Mouse (Mus musculus): Measurements from ENCODE around the gene Tmc6. TPM values are rescaled to one million over a fixed set of nuclear protein-coding genes. Genes with fewer than 3 reads are reported as not detected.
A peak's percentile ranks its signal among the peaks of the same experiment; 100 is the strongest.

The Tmc6 gene
- 6.0 TPM in 2 replicates for polyA plus RNA-seq (2015; fragmentation: Nextera tagmentation; extraction: Ambion mirVana)

- peak within 1 kb of the TSS; percentile 52 for H3K27ac ChIP-seq (replicated peaks)
- peak within 1 kb of the TSS; percentile 54 for H3K4me2 ChIP-seq
- H3K9me3 ChIP-seq = no peaks in the 10 kb centered on the region
- WGBS = 45% methylated on average over 24 of the region's 24 CpGs
- ATAC-seq (ENCODE audit: low FRiP score, low read depth) = no peak
- H3K36me3 ChIP-seq = no peaks in the 10 kb centered on the region
- H3K27me3 ChIP-seq = peaks cover 30% of the 10 kb centered on the region
- H3K4me1 ChIP-seq (replicated peaks) = peaks cover 46% of the 10 kb centered on the region
- peak within 1 kb of the TSS; percentile 24 for H3K4me3 ChIP-seq
- H3K9ac ChIP-seq = peak within 1 kb of the TSS; percentile 14; the same call in 1 of the 2 replicates
These were observed at the start of gene Tmc6, which contains the start of gene Tmc8 for GRCm38 (mm10) chr11:117781993-117782704. Tmc6 (minus strand) TSS chr11:117782198. Tmc8 (plus strand) TSS chr11:117782076.

- no peak overlapping the region for H3K4me2 ChIP-seq
- no peaks in the 10 kb centered on the region for H3K27me3 ChIP-seq
- H3K4me1 ChIP-seq (replicated peaks) = peaks cover 31% of the 10 kb centered on the region
- no peak overlapping the region for H3K9ac ChIP-seq
- H3K4me3 ChIP-seq = no peak overlapping the region
- no peak overlapping the region for H3K27ac ChIP-seq (replicated peaks)
- no peaks in the 10 kb centered on the region for H3K9me3 ChIP-seq
- no peak for ATAC-seq (ENCODE audit: low FRiP score, low read depth)
- H3K36me3 ChIP-seq = no peaks in the 10 kb centered on the region
- 71% methylated on average over 9 of the region's 9 CpGs for WGBS
These were observed 48.4 kb upstream of the Tmc6 start for GRCm38 (mm10) chr11:117830401-117830800.

GRCm38 (mm10) chr11:117829671-117830215 is 47.7 kb upstream of the Tmc6 start:
- H3K4me2 ChIP-seq = no peak overlapping the region
- ATAC-seq (ENCODE audit: low FRiP score, low read depth) = no peak
- peaks cover 38% of the 10 kb centered on the region for H3K4me1 ChIP-seq (replicated peaks)
- H3K4me3 ChIP-seq = no peak overlapping the region
- 75% methylated on average over 2 of the region's 2 CpGs for WGBS
- H3K9me3 ChIP-seq = no peaks in the 10 kb centered on the region
- no peak overlapping the region for H3K9ac ChIP-seq
- peak overlapping the region; percentile 54 for H3K27ac ChIP-seq (replicated peaks)
- no peaks in the 10 kb centered on the region for H3K36me3 ChIP-seq
- H3K27me3 ChIP-seq = no peaks in the 10 kb centered on the region

GRCm38 (mm10) chr11:117828888-117829604 is 47.0 kb upstream of the Tmc6 start:
- ATAC-seq (ENCODE audit: low FRiP score, low read depth) = no peak
- Histone ChIP-seq H3K9ac (no peak overlapping the region), H3K36me3 (no peaks in the 10 kb centered on the region), H3K27ac (replicated peaks) (peak overlapping the region; percentile 54), H3K4me3 (no peak overlapping the region), H3K27me3 (no peaks in the 10 kb centered on the region), H3K4me1 (replicated peaks) (peaks cover 43% of the 10 kb centered on the region), H3K9me3 (no peaks in the 10 kb centered on the region), H3K4me2 (no peak overlapping the region)
- 54% methylated on average over 9 of the region's 9 CpGs for WGBS

GRCm38 (mm10) chr11:117828149-117828887 is 46.3 kb upstream of the Tmc6 start:
- H3K9me3 ChIP-seq = no peaks in the 10 kb centered on the region
- H3K27ac ChIP-seq (replicated peaks) = peak overlapping the region; percentile 54; the same call in 1 of the 2 replicates
- no peak for ATAC-seq (ENCODE audit: low FRiP score, low read depth)
- 79% methylated on average over 18 of the region's 18 CpGs for WGBS
- H3K27me3 ChIP-seq = no peaks in the 10 kb centered on the region
- H3K4me2 ChIP-seq = no peak overlapping the region
- H3K9ac ChIP-seq = no peak overlapping the region
- peaks cover 46% of the 10 kb centered on the region for H3K4me1 ChIP-seq (replicated peaks)
- no peaks in the 10 kb centered on the region for H3K36me3 ChIP-seq
- no peak overlapping the region for H3K4me3 ChIP-seq

GRCm38 (mm10) chr11:117827386-117827785 is 45.4 kb upstream of the Tmc6 start:
- no peaks in the 10 kb centered on the region for H3K27me3 ChIP-seq
- peaks cover 44% of the 10 kb centered on the region for H3K4me1 ChIP-seq (replicated peaks)
- no peaks in the 10 kb centered on the region for H3K9me3 ChIP-seq
- no peak overlapping the region for H3K4me3 ChIP-seq
- no peaks in the 10 kb centered on the region for H3K36me3 ChIP-seq
- no peak overlapping the region for H3K27ac ChIP-seq (replicated peaks)
- no peak for ATAC-seq (ENCODE audit: low FRiP score, low read depth)
- no peak overlapping the region for H3K4me2 ChIP-seq
- no peak overlapping the region for H3K9ac ChIP-seq
- 64% methylated on average over 3 of the region's 3 CpGs for WGBS

GRCm38 (mm10) chr11:117826916-117827315 is 44.9 kb upstream of the Tmc6 start:
- ATAC-seq (ENCODE audit: low FRiP score, low read depth) = no peak
- WGBS = 75% methylated on average over 8 of the region's 8 CpGs
- H3K4me2 ChIP-seq = peak overlapping the region; percentile 67; the same call in 1 of the 2 replicates

GRCm38 (mm10) chr11:117826164-117826563 is 44.2 kb upstream of the Tmc6 start:
- WGBS = 3% methylated on average over 5 of the region's 5 CpGs
- Histone ChIP-seq H3K36me3 (no peaks in the 10 kb centered on the region), H3K9ac (peak overlapping the region; percentile 37; the same call in 1 of the 2 replicates), H3K9me3 (no peaks in the 10 kb centered on the region), H3K27me3 (no peaks in the 10 kb centered on the region), H3K27ac (replicated peaks) (peak overlapping the region; percentile 54), H3K4me2 (peak overlapping the region; percentile 67), H3K4me3 (peak overlapping the region; percentile 39), H3K4me1 (replicated peaks) (peaks cover 39% of the 10 kb centered on the region)
- ATAC-seq (ENCODE audit: low FRiP score, low read depth) = no peak

More at GRCm38 (mm10) chr11:117826916-117827315, 44.9 kb upstream of the Tmc6 start:
- Histone ChIP-seq H3K9ac (no peak overlapping the region), H3K27me3 (no peaks in the 10 kb centered on the region), H3K4me3 (no peak overlapping the region), H3K36me3 (no peaks in the 10 kb centered on the region), H3K27ac (replicated peaks) (no peak overlapping the region), H3K9me3 (no peaks in the 10 kb centered on the region), H3K4me1 (replicated peaks) (peaks cover 39% of the 10 kb centered on the region)

GRCm38 (mm10) chr11:117825333-117826101 is 43.5 kb upstream of the Tmc6 start, which contains the start of the genes Afmid and Tk1:
Afmid (plus strand) TSS chr11:117825924.
Tk1 (minus strand) TSS chr11:117826092.
- H3K27ac ChIP-seq (replicated peaks) = peak within 1 kb of the TSS; percentile 54
- peak within 1 kb of the TSS; percentile 39 for H3K4me3 ChIP-seq
- ATAC-seq (ENCODE audit: low FRiP score, low read depth) = peak; percentile 59; the same call in 1 of the 2 replicates
- no peaks in the 10 kb centered on the region for H3K27me3 ChIP-seq
- peaks cover 39% of the 10 kb centered on the region for H3K4me1 ChIP-seq (replicated peaks)
- peak within 1 kb of the TSS; percentile 37 for H3K9ac ChIP-seq
- no peaks in the 10 kb centered on the region for H3K9me3 ChIP-seq
- no peaks in the 10 kb centered on the region for H3K36me3 ChIP-seq
- peak within 1 kb of the TSS; percentile 67 for H3K4me2 ChIP-seq
- under 1% methylated on average over 34 of the region's 34 CpGs for whole genome bisulfite sequencing

- H3K4me2 ChIP-seq = peak overlapping the region; percentile 67
- H3K9me3 ChIP-seq = no peaks in the 10 kb centered on the region
- peak overlapping the region; percentile 37; the same call in 1 of the 2 replicates for H3K9ac ChIP-seq
- peak overlapping the region; percentile 39 for H3K4me3 ChIP-seq
- peak overlapping the region; percentile 20; the same call in 1 of the 2 replicates for H3K27ac ChIP-seq (replicated peaks)
- H3K27me3 ChIP-seq = no peaks in the 10 kb centered on the region
- H3K4me1 ChIP-seq (replicated peaks) = peaks cover 38% of the 10 kb centered on the region
- no peaks in the 10 kb centered on the region for H3K36me3 ChIP-seq
- 18% methylated on average over 23 of the region's 23 CpGs for WGBS
- peak; percentile 72 for ATAC-seq (ENCODE audit: low FRiP score, low read depth)
These were observed 42.3 kb upstream of the Tmc6 start for GRCm38 (mm10) chr11:117824060-117824969.
